Mouse (Mus musculus): ENCODE results near the gene Orc3. TPM values are rescaled to one million over a fixed set of nuclear protein-coding genes. Genes with fewer than 3 reads are reported as not detected.

Orc3 gene
- 38.9 and 39.6 TPM in 2 replicates for polyA plus RNA-seq (2015; fragmentation: Nextera tagmentation; extraction: Ambion mirVana)

DNA sequence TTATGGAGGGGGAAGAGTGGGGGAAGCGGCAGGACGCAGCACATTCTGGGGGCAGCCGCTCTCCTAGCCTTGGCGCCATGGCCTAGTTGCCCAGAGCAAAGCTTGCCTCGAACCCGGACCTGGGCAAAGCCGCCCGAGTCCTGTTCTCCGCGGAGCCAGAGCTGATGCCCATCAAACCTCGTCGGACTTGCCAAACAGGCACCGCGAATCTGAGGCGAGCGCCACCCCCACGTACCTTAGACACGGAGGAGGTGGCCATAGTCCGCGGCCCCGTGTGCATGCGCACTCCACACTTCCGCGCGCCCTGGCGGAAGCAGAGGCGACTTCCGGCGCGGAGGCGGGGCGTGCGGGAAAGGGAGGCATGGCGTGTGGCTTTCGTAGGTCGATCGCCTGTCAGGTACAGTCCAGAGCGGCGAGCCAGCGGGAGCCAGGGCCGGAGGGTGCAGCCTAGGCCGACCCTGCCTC, at the start of gene Orc3, which contains the start of gene Rars2:
Gene Orc3, minus strand, starts transcription at position 315 of the 465 bp plus-strand sequence.
Gene Rars2, plus strand, starts transcription at position 328 of the 465 bp plus-strand sequence.
- ATAC-seq (ENCODE audit: insufficient read depth): peak; percentile 99
- Histone ChIP-seq H3K4me3 (replicated peaks) (peak within 1 kb of the TSS; percentile 73), H3K4me1 (replicated peaks) (peaks cover 33% of the 10 kb centered on the region), H3K9me3 (replicated peaks) (no peaks in the 10 kb centered on the region), H3K27me3 (no peaks in the 10 kb centered on the region), H3K36me3 (replicated peaks) (peaks cover 9% of the 10 kb centered on the region), H3K4me2 (peak within 1 kb of the TSS; percentile 77), H3K27ac (replicated peaks) (peak within 1 kb of the TSS; percentile 89), H3K9ac (peak within 1 kb of the TSS; percentile 84)
- WGBS (ENCODE audit: insufficient replicate concordance): under 1% methylated on average over 42 of the region's 42 CpGs

DNA sequence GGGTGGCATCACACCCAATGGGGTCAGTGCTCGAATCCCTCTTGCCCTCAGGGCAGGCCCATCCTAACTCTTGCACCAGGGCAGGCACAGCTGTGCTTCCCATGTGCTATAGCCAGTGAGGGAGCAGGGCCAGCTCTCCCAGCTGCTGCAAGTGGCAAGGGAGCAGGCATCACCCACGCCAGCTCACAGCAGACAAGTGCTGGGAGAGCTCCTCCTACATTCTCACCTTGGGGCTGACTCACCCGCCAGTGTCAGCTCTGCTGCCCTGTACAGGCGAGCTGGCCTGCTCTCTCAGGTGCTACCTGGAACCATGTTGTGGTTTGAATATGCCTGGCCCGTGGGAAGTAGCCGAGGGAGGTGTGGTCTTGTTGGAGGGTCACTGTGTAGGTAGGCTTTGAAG, 47.2 kb upstream of the Orc3 start:
- ATAC-seq (ENCODE audit: insufficient read depth): peak; percentile 25; the same call in 1 of the 2 replicates
- Histone ChIP-seq H3K9me3 (replicated peaks) (no peaks in the 10 kb centered on the region), H3K4me3 (replicated peaks) (no peak overlapping the region), H3K36me3 (replicated peaks) (peaks cover 45% of the 10 kb centered on the region), H3K4me1 (replicated peaks) (no peaks in the 10 kb centered on the region), H3K27me3 (no peaks in the 10 kb centered on the region), H3K4me2 (no peak overlapping the region), H3K27ac (replicated peaks) (no peak overlapping the region), H3K9ac (no peak overlapping the region)
- WGBS (ENCODE audit: insufficient replicate concordance): 67% methylated on average over 6 of the region's 6 CpGs

DNA sequence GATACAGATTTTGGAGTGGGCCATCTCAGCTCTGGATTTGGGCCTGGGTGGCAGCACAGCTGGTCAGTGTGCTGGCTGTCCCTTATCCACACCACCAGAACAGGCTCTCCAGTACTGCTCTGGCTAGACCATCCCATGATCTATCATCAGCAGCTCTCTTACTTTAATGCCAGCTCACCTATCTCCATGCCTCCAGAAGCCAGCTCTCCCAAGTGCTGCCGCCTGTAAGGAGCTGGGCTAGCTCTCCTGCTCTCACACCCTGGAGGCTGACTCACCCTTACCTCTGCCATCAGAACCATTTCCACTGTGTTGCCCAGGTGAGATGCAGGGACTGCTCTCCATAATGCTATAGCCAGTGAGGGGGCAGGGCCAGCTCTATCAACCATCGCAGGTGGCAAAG, 46.8 kb upstream of the Orc3 start:
- H3K9ac ChIP-seq: no peak overlapping the region
- WGBS (ENCODE audit: insufficient replicate concordance): 76% methylated on average over 2 of the region's 2 CpGs
- ATAC-seq (ENCODE audit: insufficient read depth): 0 out of 2 replicates have a peak, but pooled peaks have one; percentile 3

DNA sequence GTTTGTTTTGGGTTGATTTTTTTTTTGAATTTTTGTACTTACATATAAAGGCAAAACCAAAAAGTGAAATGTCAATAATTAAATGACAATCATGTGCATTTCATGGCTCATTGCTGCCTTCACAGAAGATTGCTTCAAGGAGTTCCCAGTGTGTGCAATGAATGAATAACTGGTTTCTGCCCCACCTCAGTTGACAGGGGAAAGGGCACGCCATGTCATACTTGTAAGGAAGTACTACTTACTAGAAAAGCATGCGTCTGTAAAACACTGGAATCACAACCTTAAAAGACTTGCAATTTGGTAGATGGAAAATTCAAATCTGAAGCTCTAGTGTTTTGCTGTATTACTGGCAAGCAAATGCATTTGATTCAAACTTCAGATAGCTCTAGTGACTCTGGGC, 44.3 kb upstream of the Orc3 start:
- no peak overlapping the region for H3K9ac ChIP-seq
- H3K4me2 ChIP-seq: no peak overlapping the region
- WGBS (ENCODE audit: insufficient replicate concordance): 67% methylated on average over 2 of the region's 2 CpGs
- no peaks in the 10 kb centered on the region for H3K27me3 ChIP-seq
- no peaks in the 10 kb centered on the region for H3K4me1 ChIP-seq (replicated peaks)
- peaks cover 59% of the 10 kb centered on the region for H3K36me3 ChIP-seq (replicated peaks)
- no peak overlapping the region for H3K4me3 ChIP-seq (replicated peaks)
- H3K27ac ChIP-seq (replicated peaks): no peak overlapping the region
- no peak for ATAC-seq (ENCODE audit: insufficient read depth)
- no peaks in the 10 kb centered on the region for H3K9me3 ChIP-seq (replicated peaks)

More for the DNA sequence above, 46.8 kb upstream of the Orc3 start:
- Histone ChIP-seq H3K4me1 (replicated peaks) (no peaks in the 10 kb centered on the region), H3K9me3 (replicated peaks) (no peaks in the 10 kb centered on the region), H3K36me3 (replicated peaks) (peaks cover 48% of the 10 kb centered on the region), H3K4me2 (no peak overlapping the region), H3K4me3 (replicated peaks) (no peak overlapping the region), H3K27me3 (no peaks in the 10 kb centered on the region), H3K27ac (replicated peaks) (no peak overlapping the region)

DNA sequence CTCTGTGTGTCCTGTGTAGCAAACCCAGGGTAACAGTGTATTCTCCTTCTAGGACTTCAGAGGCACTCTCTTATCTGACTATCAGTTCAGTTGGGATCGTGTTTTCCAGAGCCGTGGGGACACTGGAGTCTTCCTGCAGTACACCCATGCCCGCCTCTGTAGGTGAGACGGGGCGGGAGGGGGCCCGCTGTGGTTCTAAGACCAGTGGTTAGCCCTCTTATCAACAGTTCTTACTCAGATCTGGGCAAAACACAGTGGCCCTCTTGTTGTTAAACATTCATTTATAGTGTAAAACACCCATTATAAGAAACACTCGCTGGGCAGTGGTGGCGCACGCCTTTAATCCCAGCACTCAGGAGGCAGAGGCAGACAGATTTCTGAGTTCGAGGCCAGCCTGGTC, 41.4 kb upstream of the Orc3 start:
- H3K36me3 ChIP-seq (replicated peaks): peaks cover 64% of the 10 kb centered on the region
- no peak overlapping the region for H3K4me3 ChIP-seq (replicated peaks)

DNA sequence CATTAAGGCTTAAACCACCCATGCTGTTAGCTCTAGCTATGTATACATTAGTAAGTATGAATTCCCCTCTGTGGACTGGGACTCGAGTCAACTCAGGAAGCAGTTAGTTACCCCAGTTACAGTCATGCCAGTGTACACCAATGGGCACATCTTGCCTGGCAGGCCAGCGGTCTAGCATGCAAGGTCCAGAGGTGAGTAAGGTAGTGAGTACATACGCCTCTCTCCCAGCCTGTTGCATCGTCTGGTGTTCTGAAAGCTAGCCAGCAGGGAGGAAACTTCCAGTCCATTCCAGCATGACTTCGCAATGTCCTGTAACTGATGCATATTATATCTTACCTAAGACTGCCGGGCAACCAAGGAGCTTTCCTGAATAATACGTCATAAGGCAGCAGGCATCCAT, 38.4 kb upstream of the Orc3 start:
- WGBS (ENCODE audit: insufficient replicate concordance): 78% methylated on average over 7 of the region's 7 CpGs
- H3K36me3 ChIP-seq (replicated peaks): peaks cover 55% of the 10 kb centered on the region
- ATAC-seq (ENCODE audit: insufficient read depth): no peak
- H3K4me2 ChIP-seq: no peak overlapping the region
- no peak overlapping the region for H3K4me3 ChIP-seq (replicated peaks)
- H3K4me1 ChIP-seq (replicated peaks): no peaks in the 10 kb centered on the region
- H3K9ac ChIP-seq: no peak overlapping the region
- H3K27ac ChIP-seq (replicated peaks): no peak overlapping the region
- H3K9me3 ChIP-seq (replicated peaks): no peaks in the 10 kb centered on the region
- no peaks in the 10 kb centered on the region for H3K27me3 ChIP-seq

More for the DNA sequence above, 41.4 kb upstream of the Orc3 start:
- no peak overlapping the region for H3K27ac ChIP-seq (replicated peaks)
- no peak for ATAC-seq (ENCODE audit: insufficient read depth)
- 82% methylated on average over 10 of the region's 10 CpGs for WGBS (ENCODE audit: insufficient replicate concordance)
- H3K4me1 ChIP-seq (replicated peaks): no peaks in the 10 kb centered on the region
- H3K9ac ChIP-seq: no peak overlapping the region
- H3K4me2 ChIP-seq: no peak overlapping the region
- H3K9me3 ChIP-seq (replicated peaks): no peaks in the 10 kb centered on the region
- no peaks in the 10 kb centered on the region for H3K27me3 ChIP-seq

DNA sequence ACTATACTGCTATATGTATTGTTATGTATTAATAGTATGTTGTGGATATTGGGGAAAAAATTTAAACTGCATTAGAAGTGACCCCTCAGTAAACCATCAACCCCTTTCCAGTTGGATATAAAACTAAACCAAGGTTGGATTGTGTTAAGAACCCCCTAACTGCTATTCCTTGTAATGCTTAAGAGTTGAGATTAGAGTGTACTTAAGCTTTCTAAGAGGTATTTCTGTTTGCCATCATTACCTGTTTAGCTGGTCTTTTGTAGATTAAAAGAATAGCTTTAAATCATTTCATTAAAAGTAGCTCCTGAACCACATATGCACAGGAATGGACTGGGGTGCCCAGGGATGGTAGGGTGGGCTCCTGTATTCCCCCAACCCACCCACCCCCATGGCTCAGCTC, 30.0 kb upstream of the Orc3 start:
- Histone ChIP-seq H3K4me3 (replicated peaks) (no peak overlapping the region), H3K4me1 (replicated peaks) (no peaks in the 10 kb centered on the region), H3K36me3 (replicated peaks) (peaks cover 40% of the 10 kb centered on the region), H3K9me3 (replicated peaks) (no peaks in the 10 kb centered on the region), H3K27me3 (no peaks in the 10 kb centered on the region), H3K9ac (no peak overlapping the region), H3K27ac (replicated peaks) (no peak overlapping the region), H3K4me2 (no peak overlapping the region)
- no peak for ATAC-seq (ENCODE audit: insufficient read depth)

DNA sequence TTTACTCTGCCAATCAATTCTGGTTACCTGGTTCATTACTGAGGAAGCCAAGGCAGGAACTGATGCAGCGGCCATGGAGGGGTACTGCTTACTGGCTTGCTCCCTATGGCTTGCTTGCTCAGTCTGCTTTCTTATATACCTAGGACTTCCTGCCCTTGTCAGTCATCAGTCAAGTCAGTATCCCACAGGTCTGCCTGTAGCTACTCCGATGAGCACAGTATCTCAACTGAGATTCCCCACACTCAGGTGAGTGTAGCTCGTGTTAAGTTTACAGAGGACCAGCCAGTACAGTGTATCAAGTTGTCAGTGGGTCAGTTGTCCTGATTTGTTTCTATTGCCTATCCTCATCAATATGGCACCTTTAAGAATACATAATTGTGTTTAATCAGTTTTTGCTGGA, 26.0 kb upstream of the Orc3 start:
- Histone ChIP-seq H3K4me1 (replicated peaks) (no peaks in the 10 kb centered on the region), H3K36me3 (replicated peaks) (peaks cover 28% of the 10 kb centered on the region), H3K9ac (no peak overlapping the region), H3K9me3 (replicated peaks) (no peaks in the 10 kb centered on the region), H3K27ac (replicated peaks) (no peak overlapping the region), H3K27me3 (no peaks in the 10 kb centered on the region), H3K4me2 (no peak overlapping the region), H3K4me3 (replicated peaks) (no peak overlapping the region)
- WGBS (ENCODE audit: insufficient replicate concordance): 78% methylated on average over 3 of the region's 3 CpGs
- ATAC-seq (ENCODE audit: insufficient read depth): no peak

DNA sequence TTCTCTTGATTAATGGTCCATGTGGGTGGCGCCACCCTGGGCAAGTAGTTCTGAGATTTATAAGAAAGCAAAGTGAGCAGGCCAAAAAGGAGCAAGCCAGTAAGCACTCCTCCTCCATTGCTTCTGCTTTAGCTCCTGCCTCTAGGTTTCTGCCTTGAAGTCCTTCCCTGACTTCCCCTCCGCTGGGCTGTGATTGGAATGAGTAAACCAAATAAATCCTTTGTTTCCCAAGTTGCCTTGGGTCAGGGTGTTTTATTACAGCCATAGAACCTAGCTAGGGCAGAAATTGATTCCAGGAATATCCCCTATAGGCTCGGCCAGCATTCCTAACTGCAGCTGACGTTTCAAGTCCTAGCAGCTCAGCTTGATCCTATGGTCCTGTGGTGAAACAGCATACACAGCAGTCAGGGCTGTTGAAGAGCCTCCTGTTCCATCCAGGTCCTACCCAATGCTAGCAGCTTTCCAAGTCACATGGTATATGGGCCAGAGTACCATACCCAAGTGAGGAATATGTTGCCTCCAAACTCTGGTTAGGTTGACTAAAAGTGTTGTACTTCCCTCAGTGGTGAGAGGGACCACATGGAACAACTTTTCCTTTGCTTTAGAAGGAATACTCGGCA, 25.1 kb upstream of the Orc3 start:
- no peaks in the 10 kb centered on the region for H3K4me1 ChIP-seq (replicated peaks)
- ATAC-seq (ENCODE audit: insufficient read depth): no peak
- H3K27ac ChIP-seq (replicated peaks): no peak overlapping the region

DNA sequence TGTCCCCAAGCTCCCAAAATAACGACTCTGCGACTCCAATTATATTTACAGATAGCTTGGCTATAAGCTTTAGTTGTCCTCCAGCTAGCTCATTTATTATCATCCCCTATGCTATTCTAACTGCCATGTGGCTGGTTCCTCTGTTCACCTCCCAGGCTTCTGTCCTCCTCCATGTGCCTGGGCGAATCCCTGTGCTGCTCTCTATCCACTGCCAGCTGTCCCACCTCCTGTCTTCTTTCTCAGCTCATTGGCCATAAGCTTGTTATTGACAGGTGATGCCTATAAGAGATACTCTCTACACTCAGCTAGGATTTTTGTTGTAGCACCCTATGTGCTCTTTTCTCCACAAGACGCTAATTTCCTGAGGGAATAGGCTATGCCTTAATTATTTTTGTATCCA, 23.1 kb upstream of the Orc3 start:
- Histone ChIP-seq H3K27ac (replicated peaks) (no peak overlapping the region), H3K9me3 (replicated peaks) (no peaks in the 10 kb centered on the region), H3K4me2 (no peak overlapping the region), H3K36me3 (replicated peaks) (peaks cover 29% of the 10 kb centered on the region), H3K27me3 (no peaks in the 10 kb centered on the region), H3K4me3 (replicated peaks) (no peak overlapping the region), H3K4me1 (replicated peaks) (no peaks in the 10 kb centered on the region), H3K9ac (no peak overlapping the region)
- 77% methylated on average over 4 of the region's 4 CpGs for WGBS (ENCODE audit: insufficient replicate concordance)
- no peak for ATAC-seq (ENCODE audit: insufficient read depth)

More for the DNA sequence above, 25.1 kb upstream of the Orc3 start:
- Histone ChIP-seq H3K4me3 (replicated peaks) (no peak overlapping the region), H3K9me3 (replicated peaks) (no peaks in the 10 kb centered on the region), H3K27me3 (no peaks in the 10 kb centered on the region), H3K36me3 (replicated peaks) (peaks cover 27% of the 10 kb centered on the region), H3K4me2 (no peak overlapping the region), H3K9ac (no peak overlapping the region)
- WGBS (ENCODE audit: insufficient replicate concordance): 70% methylated on average over 5 of the region's 5 CpGs

DNA sequence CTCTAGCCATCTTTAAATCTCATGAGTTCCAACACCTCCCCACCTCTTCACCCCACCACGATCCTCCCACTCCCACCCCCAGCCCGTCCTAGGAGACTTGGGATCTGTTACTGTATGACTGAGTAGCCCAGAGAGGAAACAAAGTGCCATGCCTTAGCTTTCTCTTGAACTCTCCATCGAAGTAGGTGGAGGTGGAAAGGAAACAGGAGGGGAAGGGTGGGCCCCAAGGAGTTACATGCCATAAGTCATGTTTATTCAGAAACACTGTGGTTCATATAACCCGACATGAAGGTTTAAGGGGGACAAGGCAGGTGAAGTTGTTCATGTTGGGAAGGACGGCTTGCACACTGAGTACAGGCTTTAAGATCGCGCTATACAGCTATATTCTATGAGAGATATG, 22.6 kb upstream of the Orc3 start:
- H3K4me3 ChIP-seq (replicated peaks): no peak overlapping the region
- H3K9ac ChIP-seq: no peak overlapping the region
- no peak overlapping the region for H3K4me2 ChIP-seq
- 71% methylated on average over 7 of the region's 7 CpGs for WGBS (ENCODE audit: insufficient replicate concordance)
- no peak for ATAC-seq (ENCODE audit: insufficient read depth)
- peaks cover 30% of the 10 kb centered on the region for H3K36me3 ChIP-seq (replicated peaks)
- H3K27me3 ChIP-seq: no peaks in the 10 kb centered on the region
- no peaks in the 10 kb centered on the region for H3K9me3 ChIP-seq (replicated peaks)
- no peaks in the 10 kb centered on the region for H3K4me1 ChIP-seq (replicated peaks)
- no peak overlapping the region for H3K27ac ChIP-seq (replicated peaks)

DNA sequence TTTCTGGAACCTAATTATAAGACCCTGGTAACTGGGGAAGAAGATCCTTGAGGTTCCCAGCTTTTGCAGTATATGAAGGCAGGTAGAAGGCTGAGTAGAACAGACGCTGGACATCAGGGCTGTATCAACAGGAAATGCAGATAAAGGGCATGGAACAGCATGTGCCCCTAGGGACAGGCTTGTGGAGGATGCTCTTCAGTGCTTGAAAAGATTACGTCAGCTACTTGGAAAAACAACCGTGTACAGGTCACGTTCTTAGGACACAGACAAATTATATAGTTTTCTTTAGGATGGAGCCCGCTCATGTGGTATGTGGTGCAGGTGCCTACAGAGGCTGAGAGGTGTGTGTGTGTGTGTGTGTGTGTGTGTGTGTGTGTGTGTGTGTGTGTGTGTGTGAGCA, 21.3 kb upstream of the Orc3 start:
- ATAC-seq (ENCODE audit: insufficient read depth): no peak
- WGBS (ENCODE audit: insufficient replicate concordance): 71% methylated on average over 5 of the region's 5 CpGs
- peaks cover 32% of the 10 kb centered on the region for H3K36me3 ChIP-seq (replicated peaks)
- H3K4me1 ChIP-seq (replicated peaks): no peaks in the 10 kb centered on the region
- no peak overlapping the region for H3K27ac ChIP-seq (replicated peaks)
- no peaks in the 10 kb centered on the region for H3K9me3 ChIP-seq (replicated peaks)
- no peak overlapping the region for H3K4me3 ChIP-seq (replicated peaks)
- H3K4me2 ChIP-seq: no peak overlapping the region
- no peak overlapping the region for H3K9ac ChIP-seq
- no peaks in the 10 kb centered on the region for H3K27me3 ChIP-seq

Measured in liver, embryonic 15.5 days (tissue).